Mouse (Mus musculus): ENCODE results near the gene Cenpb.

- TF ChIP-seq EP300 (IDR thresholded peaks at IDR 0.05; ENCODE audit: low read depth) (no peak), CTCF (IDR thresholded peaks at IDR 0.05; ENCODE audit: low read depth) (no peak)
Observed at GRCm38 (mm10) chr2:131134826-131135400, 45.0 kb downstream of the Cenpb start.
